In the genomic region with DNA sequence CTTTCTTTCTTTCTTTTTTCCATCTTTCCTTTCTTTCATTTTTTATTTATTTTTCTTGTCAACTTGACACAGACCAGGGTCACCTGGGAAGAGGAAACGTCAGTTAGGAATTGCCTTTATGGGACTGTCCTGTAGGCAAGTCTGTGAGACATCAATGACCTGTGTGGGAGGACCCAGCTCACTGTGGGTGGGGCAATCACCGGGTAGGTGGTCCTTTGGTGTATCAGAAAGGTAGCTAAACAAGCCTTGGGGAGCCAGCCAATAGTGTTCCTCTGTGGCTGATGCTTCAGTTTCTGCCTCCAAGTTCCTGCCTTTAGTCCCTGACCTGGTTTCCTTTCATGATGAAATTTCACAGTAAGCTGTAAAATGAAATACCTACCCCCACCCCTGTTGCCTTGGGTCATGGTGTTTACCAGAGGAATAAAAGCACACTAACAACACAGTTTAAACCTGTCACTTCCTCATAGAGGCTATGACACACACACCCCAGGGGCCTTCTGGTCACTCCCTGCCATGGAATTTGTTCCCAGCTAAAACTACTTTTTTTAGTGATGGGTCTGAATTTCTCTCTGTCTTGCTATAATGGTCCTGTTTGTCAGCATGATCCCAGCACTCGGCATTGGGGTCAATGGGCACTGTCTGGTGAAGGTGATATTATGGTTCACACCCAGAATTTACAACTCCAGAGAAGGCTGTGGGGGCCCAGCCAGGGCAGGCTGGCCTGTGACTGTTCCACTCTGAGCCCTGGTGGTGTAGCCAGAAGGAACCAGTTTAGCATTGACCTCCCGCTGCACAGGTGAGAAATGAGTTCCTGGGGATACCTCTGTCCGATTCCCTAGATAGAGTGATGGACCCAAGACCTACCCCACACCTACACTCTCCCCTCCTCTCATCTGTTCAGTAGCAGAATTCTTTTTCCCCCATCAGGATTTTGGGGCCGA, we compare ENCODE assay signal across 14 mouse cellular contexts. TPM values are rescaled to one million over a fixed set of nuclear protein-coding genes. Genes with fewer than 3 reads are reported as not detected.
DNase-seq lines count a peak whose midpoint lies in the region; ATAC-seq and TF ChIP-seq lines count a peak whose summit lies in the region.
"Had no signal": no experiment of that assay in that cellular context is flagged by ENCODE, and none has a peak within 500 bp of the region (broad histone marks: within the 10 kb centered on the region; RNA-seq: fewer than 3 reads in every experiment).

No protein-coding gene starts in this region.

- peak; percentile 68 for DNase-seq in heart, adult 11 months
- DNase-seq in heart, postnatal 4 days, result no peak
- DNase-seq in hindbrain, embryonic 14.5 days (ENCODE audit: low spot score), result no peak
- DNase-seq in spleen, postnatal 4 days (ENCODE audit: low spot score in 2 of 2), result no peak
- DNase-seq in urinary bladder, adult 18-20 months (ENCODE audit: low spot score in 2 of 2), result no peak
- no peak for DNase-seq in T-cell, adult 2 months (ENCODE audit: low spot score)
- DNase-seq: adrenal gland, postnatal 14 days; cerebellum, postnatal 36 days; kidney, adult 18-20 months; thymus, postnatal 14 days had no signal

- H3K9me3 ChIP-seq in E14TG2a.4 (ENCODE audit: low read length), result no peaks in the 10 kb centered on the region
- H3K9me3 ChIP-seq in hindbrain, embryonic 14.5 days (ENCODE audit: control insufficient read depth, low read length), result no peaks in the 10 kb centered on the region
- H3K9me3 ChIP-seq in midbrain, embryonic 15.5 days, result no peaks in the 10 kb centered on the region

- WGBS in hindbrain, embryonic 14.5 days, result 60% methylated on average over 6 of the region's 6 CpGs
- 68% methylated on average over 6 of the region's 6 CpGs for whole genome bisulfite sequencing in midbrain, embryonic 15.5 days

- H3K36me3 ChIP-seq in E14TG2a.4 (ENCODE audit: insufficient read depth, low read length), result no peaks in the 10 kb centered on the region
- H3K36me3 ChIP-seq in hindbrain, embryonic 14.5 days (replicated peaks; ENCODE audit: control insufficient read depth, insufficient read depth), result no peaks in the 10 kb centered on the region
- H3K36me3 ChIP-seq in midbrain, embryonic 15.5 days (replicated peaks), result no peaks in the 10 kb centered on the region

- no peak overlapping the region for H3K9ac ChIP-seq in hindbrain, embryonic 14.5 days
- no peak overlapping the region for H3K9ac ChIP-seq in midbrain, embryonic 15.5 days
- H3K9ac ChIP-seq: liver, embryonic 14.5 days had no signal

- ATAC-seq in hindbrain, embryonic 14.5 days (ENCODE audit: low FRiP score), result peak; percentile 17; the same call in 1 of the 2 replicates
- ATAC-seq in midbrain, embryonic 15.5 days (replicated peaks), result peak; percentile 55

- no peak for TF ChIP-seq CTCF in E14TG2a.4 (conservative IDR thresholded peaks at IDR 0.05; ENCODE audit: low read length)

- peaks cover 76% of the 10 kb centered on the region for H3K27me3 ChIP-seq in E14TG2a.4 (ENCODE audit: insufficient read depth, low read length)
- H3K27me3 ChIP-seq in hindbrain, embryonic 14.5 days (ENCODE audit: control insufficient read depth, insufficient read depth, low read length), result no peaks in the 10 kb centered on the region
- H3K27me3 ChIP-seq in midbrain, embryonic 15.5 days (replicated peaks), result no peaks in the 10 kb centered on the region

- H3K4me2 ChIP-seq in hindbrain, embryonic 14.5 days (replicated peaks), result peak overlapping the region; percentile 3; the same call in 1 of the 2 replicates
- peak overlapping the region; percentile 13; the same call in 1 of the 2 replicates for H3K4me2 ChIP-seq in midbrain, embryonic 15.5 days

- peak overlapping the region; percentile 28; the same call in 1 of the 2 replicates for H3K27ac ChIP-seq in hindbrain, embryonic 14.5 days
- H3K27ac ChIP-seq in midbrain, embryonic 15.5 days, result no peak overlapping the region
- H3K27ac ChIP-seq: layer of hippocampus, adult 2 months; liver, embryonic 14.5 days had no signal

- peak overlapping the region; percentile 49; the same call in 1 of the 2 replicates for H3K4me3 ChIP-seq in E14TG2a.4 (replicated peaks; ENCODE audit: low read length)
- no peak overlapping the region for H3K4me3 ChIP-seq in hindbrain, embryonic 14.5 days (replicated peaks; ENCODE audit: low read length)
- no peak overlapping the region for H3K4me3 ChIP-seq in midbrain, embryonic 15.5 days
- H3K4me3 ChIP-seq: layer of hippocampus, adult 2 months had no signal

- H3K4me1 ChIP-seq in E14TG2a.4 (replicated peaks; ENCODE audit: low read depth, low read length), result peaks cover 18% of the 10 kb centered on the region
- peaks cover 8% of the 10 kb centered on the region for H3K4me1 ChIP-seq in hindbrain, embryonic 14.5 days (replicated peaks; ENCODE audit: control insufficient read depth, insufficient read depth, low read length)
- H3K4me1 ChIP-seq in midbrain, embryonic 15.5 days, result peaks cover 21% of the 10 kb centered on the region

RNA-seq across cellular contexts. Expression of gene Cdh5, which starts 40.1 kb away (rescaled TPM):
- total RNA-seq in heart, postnatal 4 days (2021), result 100 to 1,000 TPM; 260 to 270 TPM
- 16.6 and 17.3 TPM in 2 replicates for polyA plus RNA-seq in hindbrain, embryonic 14.5 days (2014; fragmentation: Nextera tagmentation; extraction: Ambion mirVana)
- polyA plus RNA-seq in midbrain, embryonic 15.5 days (2015; fragmentation: Nextera tagmentation; extraction: Ambion mirVana), result 15.3 and 16.1 TPM in 2 replicates
